Mouse (Mus musculus) limb, embryonic 15.5 days (tissue): ENCODE results near the gene Fcna. TPM values are rescaled to one million over a fixed set of nuclear protein-coding genes. Genes with fewer than 3 reads are reported as not detected.

Experiments
- ATAC-seq: fragments of 200-750 bp; cut with Nextera tagmentation; 2 replicates; pipeline ENCODE4 v1.8.0; 2017; ENCODE audit warnings: low read depth, moderate TSS enrichment; ENCODE audit not compliant: insufficient number of reproducible peaks, low FRiP score, low TSS enrichment
- H3K27ac ChIP-seq: fragments of 300-500 bp; sonication (generic); 2 replicates; pipeline ENCODE4 v1.5.1; 2015; ENCODE audit warnings: moderate library complexity, mild to moderate bottlenecking, inconsistent platforms
- H3K27me3 ChIP-seq: fragments of 300-500 bp; sonication (generic); 2 replicates; pipeline ENCODE4 v1.6.1; 2015; ENCODE audit warnings: inconsistent platforms
- H3K36me3 ChIP-seq: fragments of 300-500 bp; sonication (generic); 2 replicates; pipeline ENCODE4 v1.6.1; 2015; ENCODE audit warnings: inconsistent platforms
- H3K4me1 ChIP-seq: fragments of 300-500 bp; sonication (generic); 2 replicates; pipeline ENCODE4 v1.6.1; 2015; ENCODE audit warnings: inconsistent platforms
- H3K4me2 ChIP-seq: fragments of 300-500 bp; sonication (generic); 2 replicates; pipeline ENCODE4 v1.6.1; 2015; ENCODE audit warnings: mild to moderate bottlenecking, inconsistent platforms
- H3K4me3 ChIP-seq: fragments of 300-500 bp; sonication (generic); 2 replicates; pipeline ENCODE4 v1.5.1; 2015; ENCODE audit warnings: mild to moderate bottlenecking, inconsistent platforms
- H3K9ac ChIP-seq: fragments of 300-500 bp; sonication (generic); 2 replicates; pipeline ENCODE4 v1.6.1; 2015; ENCODE audit warnings: inconsistent platforms
- H3K9me3 ChIP-seq: fragments of 300-500 bp; sonication (generic); 2 replicates; pipeline ENCODE4 v1.6.1; 2016; ENCODE audit warnings: inconsistent platforms
- WGBS: fragments of 180-500 bp; shearing (Covaris S2); methylation state at CpG from one replicate; pipeline ENCODE4 v1.1.7; 2015; 5-methylcytosine and 5-hydroxymethylcytosine counted together
- polyA plus RNA-seq: library from polyadenylated mRNA; unstranded; fragments of >200 nt; fragmentation: Nextera tagmentation; extraction: Ambion mirVana; gene quantifications from 2 replicates; pipeline ENCODE4 v1.2.1, GENCODE M21; 2015

Fcna gene
- polyA plus RNA-seq, 1 experiment from 2014 or later: 2.7 TPM

GRCm38 (mm10) chr2:25634046-25634445, 6.2 kb upstream of the Fcna start:
- Histone ChIP-seq H3K36me3 (no peaks in the 10 kb centered on the region), H3K27me3 (no peaks in the 10 kb centered on the region), H3K9ac (no peak overlapping the region), H3K4me2 (no peak overlapping the region), H3K27ac (no peak overlapping the region), H3K9me3 (no peaks in the 10 kb centered on the region), H3K4me1 (no peaks in the 10 kb centered on the region), H3K4me3 (no peak overlapping the region)
- ATAC-seq: no peak
- 37% methylated on average over 1 of the region's 1 CpGs for WGBS

GRCm38 (mm10) chr2:25633616-25634015, 5.8 kb upstream of the Fcna start:
- H3K4me2 ChIP-seq: no peak overlapping the region
- WGBS: 84% methylated on average over 3 of the region's 3 CpGs
- no peak overlapping the region for H3K9ac ChIP-seq

GRCm38 (mm10) chr2:25628738-25629137, 908 bp upstream of the Fcna start:
- 47% methylated on average over 4 of the region's 4 CpGs for WGBS
- Histone ChIP-seq H3K4me2 (no peak overlapping the region), H3K36me3 (no peaks in the 10 kb centered on the region), H3K9ac (no peak overlapping the region), H3K27ac (no peak overlapping the region), H3K9me3 (no peaks in the 10 kb centered on the region), H3K27me3 (no peaks in the 10 kb centered on the region), H3K4me3 (no peak overlapping the region), H3K4me1 (no peaks in the 10 kb centered on the region)
- no peak for ATAC-seq

More at GRCm38 (mm10) chr2:25633616-25634015, 5.8 kb upstream of the Fcna start:
- no peaks in the 10 kb centered on the region for H3K9me3 ChIP-seq
- ATAC-seq: no peak
- H3K4me3 ChIP-seq: no peak overlapping the region
- H3K36me3 ChIP-seq: no peaks in the 10 kb centered on the region
- no peaks in the 10 kb centered on the region for H3K27me3 ChIP-seq
- H3K4me1 ChIP-seq: no peaks in the 10 kb centered on the region
- H3K27ac ChIP-seq: no peak overlapping the region

- Histone ChIP-seq H3K9ac (no peak overlapping the region), H3K4me1 (peaks cover 8% of the 10 kb centered on the region), H3K9me3 (no peaks in the 10 kb centered on the region), H3K27ac (no peak overlapping the region), H3K36me3 (no peaks in the 10 kb centered on the region), H3K4me3 (no peak overlapping the region), H3K27me3 (no peaks in the 10 kb centered on the region), H3K4me2 (no peak overlapping the region)
- no peak for ATAC-seq
- WGBS: 59% methylated on average over 5 of the region's 5 CpGs
Measured at GRCm38 (mm10) chr2:25625986-25626385, 1.8 kb downstream of the Fcna start.

GRCm38 (mm10) chr2:25621229-25622200, 6.3 kb downstream of the Fcna start, which contains the start of gene Tmem141:
Gene Tmem141, minus strand, starts transcription at chr2:25622005.
- Histone ChIP-seq H3K4me2 (peak within 1 kb of the TSS; percentile 82), H3K4me3 (peak within 1 kb of the TSS; percentile 53), H3K36me3 (no peaks in the 10 kb centered on the region), H3K9ac (peak within 1 kb of the TSS; percentile 45; the same call in 1 of the 2 replicates), H3K4me1 (peaks cover 20% of the 10 kb centered on the region), H3K9me3 (no peaks in the 10 kb centered on the region), H3K27me3 (peaks cover 26% of the 10 kb centered on the region), H3K27ac (peak within 1 kb of the TSS; percentile 85)
- ATAC-seq: peak; percentile 84
- 4% methylated on average over 34 of the region's 34 CpGs for WGBS

GRCm38 (mm10) chr2:25620852-25621228, 7.0 kb downstream of the Fcna start:
- H3K27me3 ChIP-seq: peaks cover 33% of the 10 kb centered on the region
- peak overlapping the region; percentile 14; the same call in 1 of the 2 replicates for H3K9ac ChIP-seq
- H3K9me3 ChIP-seq: no peaks in the 10 kb centered on the region
- peak overlapping the region; percentile 82 for H3K4me2 ChIP-seq
- peak overlapping the region; percentile 53; the same call in 1 of the 2 replicates for H3K4me3 ChIP-seq
- H3K4me1 ChIP-seq: peaks cover 27% of the 10 kb centered on the region
- H3K27ac ChIP-seq: peak overlapping the region; percentile 85; the same call in 1 of the 2 replicates
- 75% methylated on average over 4 of the region's 4 CpGs for WGBS
- no peaks in the 10 kb centered on the region for H3K36me3 ChIP-seq
- no peak for ATAC-seq

GRCm38 (mm10) chr2:25620386-25620785, 7.4 kb downstream of the Fcna start:
- no peak overlapping the region for H3K27ac ChIP-seq
- peaks cover 29% of the 10 kb centered on the region for H3K4me1 ChIP-seq
- peaks cover 38% of the 10 kb centered on the region for H3K27me3 ChIP-seq
- no peaks in the 10 kb centered on the region for H3K36me3 ChIP-seq
- no peak overlapping the region for H3K4me3 ChIP-seq
- H3K9ac ChIP-seq: no peak overlapping the region
- H3K4me2 ChIP-seq: no peak overlapping the region
- WGBS: 67% methylated on average over 6 of the region's 6 CpGs
- no peaks in the 10 kb centered on the region for H3K9me3 ChIP-seq
- ATAC-seq: no peak

GRCm38 (mm10) chr2:25617578-25617977, 10.3 kb downstream of the Fcna start, which contains the start of gene Ccdc183:
Gene Ccdc183, minus strand, starts transcription at chr2:25617678.
- Histone ChIP-seq H3K9ac (0 out of 2 replicates have a peak within 1 kb of the TSS, but pooled peaks have one; percentile 1), H3K9me3 (no peaks in the 10 kb centered on the region), H3K27ac (no peak within 1 kb of the TSS), H3K4me1 (peaks cover 29% of the 10 kb centered on the region), H3K4me2 (peak within 1 kb of the TSS; percentile 37; the same call in 1 of the 2 replicates), H3K4me3 (peak within 1 kb of the TSS; percentile 24; the same call in 1 of the 2 replicates), H3K27me3 (peaks cover 58% of the 10 kb centered on the region), H3K36me3 (no peaks in the 10 kb centered on the region)
- 76% methylated on average over 3 of the region's 3 CpGs for WGBS
- ATAC-seq: no peak

GRCm38 (mm10) chr2:25616398-25616797, 11.4 kb downstream of the Fcna start:
- 0 out of 2 replicates have a peak overlapping the region, but pooled peaks have one; percentile 1 for H3K9ac ChIP-seq
- peak overlapping the region; percentile 24 for H3K4me3 ChIP-seq
- H3K27me3 ChIP-seq: peaks cover 58% of the 10 kb centered on the region
- no peaks in the 10 kb centered on the region for H3K36me3 ChIP-seq
- H3K4me2 ChIP-seq: peak overlapping the region; percentile 37
- WGBS: 19% methylated on average over 22 of the region's 22 CpGs
- no peak; the same call in 1 of the 2 replicates for ATAC-seq
- no peaks in the 10 kb centered on the region for H3K9me3 ChIP-seq
- peaks cover 24% of the 10 kb centered on the region for H3K4me1 ChIP-seq
- no peak overlapping the region for H3K27ac ChIP-seq

GRCm38 (mm10) chr2:25608671-25609070, 19.2 kb downstream of the Fcna start:
- Histone ChIP-seq H3K4me2 (peak overlapping the region; percentile 61), H3K4me1 (peaks cover 18% of the 10 kb centered on the region), H3K36me3 (peaks cover 7% of the 10 kb centered on the region; the same call in 1 of the 2 replicates), H3K9ac (peak overlapping the region; percentile 98), H3K4me3 (peak overlapping the region; percentile 95), H3K27ac (peak overlapping the region; percentile 97), H3K9me3 (no peaks in the 10 kb centered on the region), H3K27me3 (peaks cover 4% of the 10 kb centered on the region; the same call in 1 of the 2 replicates)
- 58% methylated on average over 10 of the region's 10 CpGs for WGBS
- ATAC-seq: peak; percentile 7; the same call in 1 of the 2 replicates

GRCm38 (mm10) chr2:25607761-25608622, 19.8 kb downstream of the Fcna start, which contains the start of gene Rabl6:
Gene Rabl6, minus strand, starts transcription at chr2:25608521.
- Histone ChIP-seq H3K9ac (peak within 1 kb of the TSS; percentile 98), H3K4me3 (peak within 1 kb of the TSS; percentile 95), H3K9me3 (no peaks in the 10 kb centered on the region), H3K27me3 (no peaks in the 10 kb centered on the region), H3K4me2 (peak within 1 kb of the TSS; percentile 61), H3K36me3 (peaks cover 7% of the 10 kb centered on the region; the same call in 1 of the 2 replicates), H3K27ac (peak within 1 kb of the TSS; percentile 97), H3K4me1 (peaks cover 18% of the 10 kb centered on the region)
- ATAC-seq: peak; percentile 85
- WGBS: under 1% methylated on average over 80 of the region's 80 CpGs
